Mouse (Mus musculus): Measurements from ENCODE around the gene Clcn6.

Clcn6 gene

DNA sequence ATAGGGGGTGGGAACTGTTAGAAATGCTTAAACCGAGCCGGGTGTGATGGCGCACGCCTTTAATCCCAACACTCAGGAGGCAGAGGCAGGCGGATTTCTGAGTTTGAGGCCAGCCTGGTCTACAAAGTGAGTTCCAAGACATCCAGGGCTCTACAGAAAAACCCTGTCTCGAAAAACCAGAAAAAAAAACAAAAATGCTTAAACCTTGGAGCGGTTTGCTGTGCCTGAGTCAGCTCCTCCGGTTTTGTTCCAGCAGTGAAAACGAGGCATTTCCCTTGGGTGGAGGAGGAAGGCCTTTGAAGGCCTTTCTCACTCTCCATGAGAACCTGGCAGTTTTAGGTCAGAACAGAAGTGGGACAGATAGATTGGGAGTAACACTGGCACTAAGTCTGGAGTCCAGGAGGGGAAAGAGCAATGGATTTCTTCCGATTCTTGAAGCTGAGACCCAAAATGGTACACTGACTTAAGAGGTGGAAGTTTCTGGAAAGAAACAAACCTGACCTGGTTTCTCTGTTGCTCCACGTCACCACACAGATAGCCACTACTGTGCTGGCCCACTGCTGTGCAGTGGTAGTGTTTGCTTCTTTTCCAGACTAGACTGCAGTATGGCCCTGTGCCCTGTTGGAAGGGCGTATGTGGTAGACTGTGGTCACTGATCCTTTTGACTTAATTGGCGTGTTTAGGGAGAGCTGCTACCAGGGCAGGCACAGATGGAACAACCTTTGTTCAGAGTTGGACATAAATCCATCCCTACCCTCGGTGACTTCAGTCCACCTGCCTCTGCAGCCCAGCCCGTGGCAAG, 1.6 kb upstream of the Clcn6 start:
- peak; percentile 61 for DNase-seq

- peak; percentile 67 for DNase-seq
Measured at GRCm38 (mm10) chr4:148039254-148040028, 820 bp upstream of the Clcn6 start.

- DNase-seq, result no peak
Measured at GRCm38 (mm10) chr4:148038079-148038599, 482 bp downstream of the Clcn6 start.

GRCm38 (mm10) chr4:148035440-148035839, 3.2 kb downstream of the Clcn6 start:
- no peak for DNase-seq

- DNase-seq, result no peak
Measured at GRCm38 (mm10) chr4:148033858-148034410, 4.7 kb downstream of the Clcn6 start.

DNA sequence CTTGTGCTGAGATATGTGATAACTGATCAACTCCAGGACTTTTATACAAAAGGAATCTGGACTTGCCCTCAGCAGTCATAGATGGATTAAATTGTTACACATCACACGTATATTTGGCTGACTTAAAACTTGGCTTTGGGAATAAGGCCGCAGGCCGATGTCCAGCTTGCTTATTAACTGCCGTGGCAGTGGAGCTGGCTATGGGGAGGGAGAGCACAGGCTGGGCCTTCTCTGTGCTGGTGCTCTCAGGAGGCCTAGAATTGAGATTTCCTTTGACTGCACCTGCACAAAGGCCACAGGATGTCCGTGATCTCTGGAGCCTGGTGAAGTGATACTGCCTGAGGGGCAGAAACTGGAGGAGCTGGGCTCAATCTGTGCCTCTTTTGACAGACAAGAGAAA, 8.1 kb downstream of the Clcn6 start:
- no peak for DNase-seq

- DNase-seq, result no peak
Measured at GRCm38 (mm10) chr4:148029297-148029696, 9.3 kb downstream of the Clcn6 start.

DNA sequence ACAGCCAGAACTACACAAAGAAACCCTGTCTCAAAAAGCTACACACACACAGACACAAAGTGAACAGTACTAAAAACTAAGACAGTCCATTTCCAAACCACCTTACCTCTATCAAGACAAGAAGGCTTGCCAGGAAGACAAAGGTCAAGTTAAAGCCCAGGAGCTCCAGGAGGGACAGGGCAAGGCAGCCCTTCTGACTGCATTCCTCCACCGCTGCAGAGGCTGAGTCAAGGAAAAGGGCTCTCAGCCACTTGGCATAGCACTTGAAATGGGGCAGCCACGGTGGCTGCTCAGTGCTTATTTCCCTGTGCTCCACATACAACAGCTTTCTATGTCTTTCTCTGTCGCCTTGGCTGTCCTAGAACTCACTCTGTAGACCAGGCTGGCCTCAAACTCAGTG, 14.6 kb downstream of the Clcn6 start:
- no peak for DNase-seq

DNA sequence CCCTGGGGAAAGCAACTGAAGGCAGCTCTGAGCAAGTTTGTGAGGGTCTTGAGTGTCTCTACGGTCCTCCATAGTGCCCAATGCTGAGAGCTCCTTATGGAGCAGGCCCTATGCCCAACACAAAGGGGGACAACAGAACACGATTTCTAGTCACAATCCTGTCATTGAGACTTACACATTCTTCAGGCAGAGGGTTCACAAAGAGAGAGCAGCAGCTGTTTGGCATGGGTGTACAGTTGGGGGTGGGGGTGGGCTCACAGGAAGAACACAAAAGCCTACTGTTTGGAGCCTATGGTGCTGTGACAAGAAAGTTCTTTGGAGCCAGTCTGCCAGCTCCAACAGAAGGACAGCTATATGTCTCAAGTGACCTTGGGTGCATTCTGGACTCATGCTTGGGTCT, 20.2 kb downstream of the Clcn6 start:
- no peak for DNase-seq

- no peak for DNase-seq
Measured at GRCm38 (mm10) chr4:148016981-148017380, 21.6 kb downstream of the Clcn6 start.

DNA sequence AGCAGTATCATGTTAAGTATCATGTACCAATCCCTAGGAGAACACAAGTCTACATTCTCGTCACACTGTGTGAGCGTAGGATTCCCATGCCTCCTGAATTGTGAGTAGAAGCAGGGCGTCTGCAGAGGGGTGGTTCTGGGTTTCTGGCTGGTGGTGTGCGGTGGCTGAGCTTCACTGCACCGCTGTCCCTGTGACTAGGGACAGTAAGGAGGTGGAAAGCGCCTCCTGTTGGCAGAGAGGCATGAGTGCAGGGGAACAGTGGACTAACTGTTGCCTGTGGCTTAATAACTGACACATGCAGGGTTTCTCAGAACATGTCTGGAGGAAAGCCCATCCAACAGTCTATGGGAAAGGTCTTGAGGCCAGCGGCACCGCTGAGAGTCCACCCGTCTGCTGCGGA, 23.2 kb downstream of the Clcn6 start:
- DNase-seq, result no peak

GRCm38 (mm10) chr4:148012216-148012615, 26.4 kb downstream of the Clcn6 start:
- no peak for DNase-seq

DNA sequence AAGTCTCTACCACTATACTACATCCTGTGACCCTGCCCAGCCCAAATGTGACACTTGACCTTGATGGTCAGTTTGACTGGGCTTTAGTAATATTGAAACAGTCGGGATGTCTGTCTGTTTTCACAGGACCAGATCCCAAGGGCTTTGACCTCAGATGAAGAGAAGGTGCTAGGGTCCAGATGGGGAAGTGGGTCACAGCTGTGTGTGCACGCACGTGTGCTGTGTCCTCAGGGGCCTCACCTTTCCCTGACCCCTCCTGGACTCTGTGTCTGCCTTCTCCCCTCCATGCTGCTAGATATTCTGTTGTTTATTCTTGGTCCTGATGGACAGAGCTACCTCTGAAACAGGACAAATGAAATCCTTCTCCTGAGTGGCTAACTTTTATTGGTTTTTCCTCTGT, 27.3 kb downstream of the Clcn6 start:
- DNase-seq, result no peak

DNA sequence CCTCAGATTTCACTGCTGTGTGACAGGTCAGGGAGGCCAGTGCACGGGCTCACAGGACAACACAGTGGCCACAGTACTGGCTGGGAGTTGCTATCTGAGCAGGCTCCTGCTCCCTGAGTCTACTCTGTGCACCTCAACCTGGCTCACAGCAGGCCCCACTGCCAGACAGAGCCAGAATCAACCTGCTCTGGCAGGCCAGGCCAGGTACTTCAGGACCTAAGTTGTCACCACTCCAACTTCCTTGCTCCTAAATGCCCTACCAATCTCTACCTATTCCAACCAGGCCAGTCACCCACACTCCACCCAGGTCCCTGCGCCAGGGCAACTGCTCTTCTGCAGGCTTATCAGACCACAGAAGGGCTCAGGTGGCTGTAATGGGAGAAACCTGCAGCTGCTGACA, 29.0 kb downstream of the Clcn6 start:
- DNase-seq, result no peak

DNA sequence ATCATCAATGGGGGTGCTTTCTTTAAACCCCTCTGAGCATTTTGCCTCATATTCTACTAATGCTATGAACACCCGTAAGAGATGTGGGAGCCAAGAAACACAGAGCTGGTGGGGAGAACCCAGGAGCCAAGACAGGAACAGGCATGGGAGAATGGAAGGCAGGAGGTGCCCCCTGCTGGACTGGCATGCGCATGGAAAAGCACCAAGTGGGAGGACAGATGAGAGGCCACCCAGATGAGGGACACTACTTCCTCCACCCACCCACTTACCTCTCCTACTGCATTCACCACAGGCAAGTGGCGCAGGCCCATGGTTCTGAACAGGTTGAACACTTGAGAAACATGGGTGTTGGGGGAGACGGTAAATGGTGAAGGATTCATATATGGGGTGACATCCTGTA, 30.2 kb downstream of the Clcn6 start:
- no peak for DNase-seq

- DNase-seq, result no peak
Measured at GRCm38 (mm10) chr4:148004361-148004760, 34.3 kb downstream of the Clcn6 start.

DNA sequence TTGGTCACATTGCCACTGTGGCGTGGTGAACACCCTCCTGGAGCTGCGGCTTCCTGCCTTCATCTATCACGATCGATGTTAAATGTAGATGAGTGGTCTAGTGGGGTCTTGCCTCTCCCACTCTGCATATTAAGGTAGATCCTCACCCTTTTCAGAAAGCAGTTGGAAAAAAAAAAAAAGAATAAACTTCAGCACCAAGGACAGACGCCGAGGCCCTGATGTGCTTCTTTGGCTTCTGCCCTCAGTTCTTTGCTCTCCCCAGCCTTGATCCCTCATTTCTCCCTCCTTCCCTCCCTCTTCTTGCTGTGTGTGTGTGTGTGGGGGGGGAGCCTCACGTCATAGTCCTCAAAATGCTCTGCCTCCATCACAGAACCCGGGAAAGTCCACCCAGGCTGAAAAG, 36.8 kb downstream of the Clcn6 start:
- no peak for DNase-seq

- DNase-seq, result no peak
Measured at GRCm38 (mm10) chr4:148001013-148001789, 37.4 kb downstream of the Clcn6 start.

GRCm38 (mm10) chr4:148000202-148000772, 38.3 kb downstream of the Clcn6 start, which contains the start of gene Nppa:
Gene Nppa (plus strand): TSS chr4:148000722.
- DNase-seq, result no peak

GRCm38 (mm10) chr4:147995311-147995710, 43.3 kb downstream of the Clcn6 start:
- no peak for DNase-seq

GRCm38 (mm10) chr4:147993571-147994095, 45.0 kb downstream of the Clcn6 start:
- DNase-seq, result no peak
